Mouse (Mus musculus): ENCODE data around the gene Mepce. TPM values are rescaled to one million over a fixed set of nuclear protein-coding genes. Genes with fewer than 3 reads are reported as not detected.

The Mepce gene
- total RNA-seq, 2 experiments from 2014 or later, result 25.0 to 34.2 TPM

- DNase-seq (ENCODE audit: low spot score in 2 of 2), result no peak
These were observed 1.6 kb upstream of the Mepce start for GRCm38 (mm10) chr5:137788946-137789531.

GRCm38 (mm10) chr5:137788171-137788570 lies 716 bp upstream of the Mepce start:
- no peak for DNase-seq (ENCODE audit: low spot score in 2 of 2)

- peak; percentile 99 for DNase-seq (ENCODE audit: low spot score in 2 of 2)
These were observed 1.1 kb downstream of the Mepce start for GRCm38 (mm10) chr5:137786109-137786942.

- DNase-seq (ENCODE audit: low spot score in 2 of 2), result peak; percentile 55 to 65
These were observed 2.1 kb downstream of the Mepce start for GRCm38 (mm10) chr5:137785164-137786031.

GRCm38 (mm10) chr5:137784546-137784945 lies 2.9 kb downstream of the Mepce start:
- no peak for DNase-seq (ENCODE audit: low spot score in 2 of 2)

- no peak for DNase-seq (ENCODE audit: low spot score in 2 of 2)
These were observed 3.4 kb downstream of the Mepce start for GRCm38 (mm10) chr5:137783901-137784540.

- no peak for DNase-seq (ENCODE audit: low spot score in 2 of 2)
These were observed 4.5 kb downstream of the Mepce start for GRCm38 (mm10) chr5:137782776-137783522.

GRCm38 (mm10) chr5:137781661-137782060 lies 5.8 kb downstream of the Mepce start:
- no peak for DNase-seq (ENCODE audit: low spot score in 2 of 2)

GRCm38 (mm10) chr5:137779053-137779933 lies 8.2 kb downstream of the Mepce start:
- peak in 1 of 2 experiments; percentile 39 for DNase-seq (ENCODE audit: low spot score in 2 of 2)

GRCm38 (mm10) chr5:137778635-137779034 lies 8.8 kb downstream of the Mepce start, which contains the start of gene Ppp1r35:
TSS of gene Ppp1r35 (plus strand) at chr5:137778849.
- peak; percentile 91 to 96 for DNase-seq (ENCODE audit: low spot score in 2 of 2)

- DNase-seq (ENCODE audit: low spot score in 2 of 2), result no peak
These were observed 10.1 kb downstream of the Mepce start for GRCm38 (mm10) chr5:137777267-137777845.

GRCm38 (mm10) chr5:137776408-137776918 lies 11.0 kb downstream of the Mepce start:
- DNase-seq (ENCODE audit: low spot score in 2 of 2), result no peak

GRCm38 (mm10) chr5:137775587-137776290 lies 11.7 kb downstream of the Mepce start:
- no peak for DNase-seq (ENCODE audit: low spot score in 2 of 2)

- DNase-seq (ENCODE audit: low spot score in 2 of 2), result no peak
These were observed 14.7 kb downstream of the Mepce start for GRCm38 (mm10) chr5:137772755-137773154.

- no peak for DNase-seq (ENCODE audit: low spot score in 2 of 2)
These were observed 16.7 kb downstream of the Mepce start for GRCm38 (mm10) chr5:137770709-137771108.

GRCm38 (mm10) chr5:137768475-137768874 lies 19.0 kb downstream of the Mepce start:
- DNase-seq (ENCODE audit: low spot score in 2 of 2), result no peak

GRCm38 (mm10) chr5:137766270-137766669 lies 21.2 kb downstream of the Mepce start:
- no peak for DNase-seq (ENCODE audit: low spot score in 2 of 2)
